Mouse (Mus musculus) bone marrow macrophage, adult 2 months (primary cell): ENCODE results near the gene Ptpn6. TPM values are rescaled to one million over a fixed set of nuclear protein-coding genes. Genes with fewer than 3 reads are reported as not detected.

Experiments
- H3K27ac ChIP-seq: 2 replicates; pipeline ENCODE4 v1.5.1; 2012; ENCODE audit warnings: low read depth, low read length; ENCODE audit not compliant: insufficient read depth
- H3K4me1 ChIP-seq: 2 replicates; pipeline ENCODE4 v1.6.1; 2012; ENCODE audit warnings: low read length; ENCODE audit not compliant: control insufficient read depth, insufficient read depth
- H3K4me3 ChIP-seq: 2 replicates; pipeline ENCODE4 v1.5.1; 2012; ENCODE audit warnings: mild to moderate bottlenecking, low read length, moderate library complexity; ENCODE audit not compliant: insufficient read depth
- CTCF ChIP-seq: IDR thresholded peaks from 2 replicates; pipeline ENCODE4 v1.5.1; 2012; ENCODE audit warnings: low read depth, mild to moderate bottlenecking, low read length, moderate library complexity
- POLR2A ChIP-seq: IDR thresholded peaks from 2 replicates; pipeline ENCODE4 v1.6.1; 2012; ENCODE audit warnings: mild to moderate bottlenecking, low read depth, low read length, borderline replicate concordance
- polyA plus RNA-seq: library from polyadenylated mRNA; stranded (reverse); fragments of >200 nt; gene quantifications from 2 replicates; pipeline ENCODE4 v1.2.4, GENCODE M21; 2012; ENCODE audit not compliant: missing spikeins, insufficient read depth, insufficient read length

Ptpn6 gene
- 583 and 614 TPM in 2 replicates for polyA plus RNA-seq

DNA sequence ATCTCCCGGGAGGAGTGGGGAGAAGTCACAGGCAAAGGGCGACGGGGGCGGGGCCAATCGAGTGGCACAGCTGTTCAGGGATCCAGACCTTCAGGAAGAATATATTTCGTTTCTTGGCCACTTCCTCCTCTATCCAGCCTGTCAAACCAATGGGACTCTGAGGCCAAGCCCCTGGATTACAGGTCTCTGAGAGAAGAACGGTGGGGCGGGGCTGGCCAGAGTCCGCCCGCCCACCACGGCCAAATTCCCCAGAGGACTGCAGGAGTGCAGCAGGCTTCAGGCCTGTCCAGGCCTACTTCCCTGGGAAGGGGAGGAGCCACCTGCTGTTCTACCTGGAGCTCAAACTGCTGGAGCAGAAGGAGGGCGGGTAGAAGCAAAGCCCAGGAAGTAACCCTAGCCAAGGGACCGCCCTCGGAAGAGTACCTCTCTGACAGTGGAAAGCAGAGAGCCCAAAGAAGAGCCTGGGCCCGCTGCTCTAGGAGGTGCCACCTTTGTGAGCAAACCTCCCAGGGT, at the start of gene Ptpn6:
TSS of gene Ptpn6 (minus strand) at position 204 of the 513 bp plus-strand sequence.
- Histone ChIP-seq H3K4me3 (0 out of 2 replicates have a peak within 1 kb of the TSS, but pooled peaks have one; percentile 25), H3K27ac (peak within 1 kb of the TSS; percentile 61), H3K4me1 (peaks cover 41% of the 10 kb centered on the region)
- TF ChIP-seq CTCF (no peak), POLR2A (no peak)

DNA sequence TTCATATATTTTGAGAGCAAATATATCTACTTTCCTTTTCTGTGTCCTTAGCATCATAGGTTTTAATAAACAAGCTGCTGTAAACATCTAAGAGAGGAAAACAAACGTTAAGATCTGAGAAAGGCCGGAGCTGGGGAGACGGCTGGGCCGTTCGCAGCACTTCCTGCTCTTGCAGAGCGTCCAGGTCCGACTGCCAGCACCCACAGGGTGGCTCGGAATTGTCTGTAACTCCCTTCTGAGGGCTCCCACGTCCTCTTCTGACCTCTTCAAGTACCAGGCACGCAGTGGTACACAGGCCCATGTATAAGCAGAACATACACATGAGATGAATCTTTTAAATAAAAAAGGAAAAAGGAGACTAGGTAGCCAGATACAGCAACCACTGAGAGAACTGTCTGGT, 49.2 kb upstream of the Ptpn6 start:
- TF ChIP-seq POLR2A = no peak
- no peak for TF ChIP-seq CTCF
- no peak overlapping the region for H3K4me3 ChIP-seq
- no peak overlapping the region for H3K27ac ChIP-seq
- H3K4me1 ChIP-seq = peaks cover 12% of the 10 kb centered on the region

GRCm38 (mm10) chr6:124786756-124787420, 48.4 kb upstream of the Ptpn6 start:
- TF ChIP-seq POLR2A (no peak), CTCF (no peak)
- no peak overlapping the region for H3K4me3 ChIP-seq
- no peak overlapping the region for H3K27ac ChIP-seq
- peaks cover 17% of the 10 kb centered on the region for H3K4me1 ChIP-seq

GRCm38 (mm10) chr6:124782436-124782835, 43.9 kb upstream of the Ptpn6 start:
- Histone ChIP-seq H3K4me1 (peaks cover 16% of the 10 kb centered on the region), H3K27ac (peak overlapping the region; percentile 17; the same call in 1 of the 2 replicates), H3K4me3 (peak overlapping the region; percentile 60)
- no peak for TF ChIP-seq CTCF
- no peak for TF ChIP-seq POLR2A

GRCm38 (mm10) chr6:124780917-124781316, 42.4 kb upstream of the Ptpn6 start:
- Histone ChIP-seq H3K4me1 (peaks cover 13% of the 10 kb centered on the region; the same call in 1 of the 2 replicates), H3K27ac (no peak overlapping the region), H3K4me3 (no peak overlapping the region)
- TF ChIP-seq POLR2A (no peak), CTCF (no peak)

- Histone ChIP-seq H3K4me3 (peak overlapping the region; percentile 48), H3K27ac (no peak overlapping the region), H3K4me1 (peaks cover 13% of the 10 kb centered on the region; the same call in 1 of the 2 replicates)
- TF ChIP-seq CTCF (no peak), POLR2A (no peak)
Measured at GRCm38 (mm10) chr6:124779984-124780416, 41.5 kb upstream of the Ptpn6 start.

DNA sequence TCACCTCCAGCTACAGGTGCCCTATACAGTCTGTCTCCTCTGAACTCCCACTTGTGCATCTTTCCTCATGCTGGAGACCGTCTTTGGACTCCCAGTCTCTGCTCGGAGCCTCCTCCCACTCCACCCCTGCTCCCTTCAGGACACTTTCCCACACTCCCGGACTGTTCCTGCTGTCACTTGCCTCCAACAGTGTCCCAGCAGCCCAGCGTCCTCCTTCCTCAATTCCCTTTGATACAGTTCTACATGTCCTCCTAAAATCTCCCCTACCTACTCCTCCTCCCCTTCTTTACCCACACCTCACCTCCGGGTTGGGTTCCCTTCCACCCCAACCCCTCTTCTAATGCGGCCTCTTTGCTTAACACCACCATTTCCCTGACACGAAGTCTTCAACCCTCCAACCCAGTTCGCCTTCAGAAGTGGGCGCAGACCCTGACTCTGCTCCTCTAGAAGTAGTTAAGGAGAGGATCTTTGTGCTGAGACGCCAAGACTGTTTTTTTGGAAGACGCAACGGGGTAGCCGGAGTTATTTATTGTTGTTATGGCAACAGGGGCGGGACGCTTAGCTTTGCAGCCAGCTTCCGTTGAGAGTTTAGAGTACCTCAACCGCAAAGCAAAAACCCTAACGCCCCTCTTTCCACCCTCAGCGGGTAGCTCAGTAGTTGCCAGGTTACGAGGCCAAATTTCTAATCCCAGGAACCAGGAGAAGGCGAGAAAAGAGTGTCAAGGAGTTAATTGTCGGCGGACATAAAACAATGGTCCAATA, 40.9 kb upstream of the Ptpn6 start, which contains the start of gene Lrrc23:
TSS of gene Lrrc23 (minus strand) at position 506 of the 762 bp plus-strand sequence.
- TF ChIP-seq CTCF (no peak), POLR2A (no peak)
- no peak within 1 kb of the TSS for H3K27ac ChIP-seq
- H3K4me1 ChIP-seq = peaks cover 13% of the 10 kb centered on the region; the same call in 1 of the 2 replicates
- H3K4me3 ChIP-seq = peak within 1 kb of the TSS; percentile 48

DNA sequence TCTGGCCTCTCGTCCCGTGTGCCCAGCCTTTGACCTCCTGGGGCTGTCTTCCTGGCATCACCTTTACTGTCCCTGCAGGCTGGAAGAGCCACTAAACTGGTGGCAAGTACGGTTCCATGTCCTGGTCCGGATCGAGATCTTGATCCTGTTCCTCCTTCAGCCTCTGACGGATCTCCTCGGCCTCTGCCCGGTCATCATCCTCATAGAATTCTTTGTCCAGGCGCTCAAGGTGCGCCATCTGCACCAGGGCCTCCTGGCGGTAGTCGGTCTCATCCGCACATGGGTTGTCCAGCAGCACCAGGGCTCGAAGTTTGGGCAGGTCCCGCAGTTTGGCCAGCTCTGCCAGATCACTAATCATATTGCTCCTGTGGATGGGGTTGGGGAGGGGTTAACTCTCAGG, 32.0 kb upstream of the Ptpn6 start:
- TF ChIP-seq POLR2A (no peak), CTCF (no peak)
- H3K4me3 ChIP-seq = no peak overlapping the region
- H3K27ac ChIP-seq = no peak overlapping the region
- peaks cover 6% of the 10 kb centered on the region for H3K4me1 ChIP-seq

DNA sequence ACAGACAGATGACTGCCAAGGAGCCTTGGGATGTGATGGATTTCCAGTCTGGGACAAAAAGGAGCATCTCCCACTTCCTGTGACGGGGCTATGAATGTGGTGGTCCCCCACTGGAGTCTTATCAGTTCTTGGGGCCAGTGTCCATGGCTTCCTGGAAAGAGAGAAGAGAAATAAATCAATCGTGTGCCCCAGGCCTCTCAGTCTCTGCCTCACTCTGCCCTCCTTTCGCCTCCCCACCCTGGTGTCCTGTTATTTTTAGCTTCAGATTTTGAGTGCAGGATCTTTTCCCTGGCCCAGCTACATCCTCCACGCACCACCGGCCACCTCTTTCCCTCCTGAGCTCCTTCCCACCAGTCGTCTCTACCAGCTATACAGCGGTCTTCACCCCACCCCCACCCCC, 31.5 kb upstream of the Ptpn6 start:
- Histone ChIP-seq H3K4me1 (peaks cover 6% of the 10 kb centered on the region), H3K27ac (no peak overlapping the region), H3K4me3 (no peak overlapping the region)
- 0 out of 2 replicates have a peak, but pooled peaks have one; percentile 17 for TF ChIP-seq CTCF
- TF ChIP-seq POLR2A = no peak

DNA sequence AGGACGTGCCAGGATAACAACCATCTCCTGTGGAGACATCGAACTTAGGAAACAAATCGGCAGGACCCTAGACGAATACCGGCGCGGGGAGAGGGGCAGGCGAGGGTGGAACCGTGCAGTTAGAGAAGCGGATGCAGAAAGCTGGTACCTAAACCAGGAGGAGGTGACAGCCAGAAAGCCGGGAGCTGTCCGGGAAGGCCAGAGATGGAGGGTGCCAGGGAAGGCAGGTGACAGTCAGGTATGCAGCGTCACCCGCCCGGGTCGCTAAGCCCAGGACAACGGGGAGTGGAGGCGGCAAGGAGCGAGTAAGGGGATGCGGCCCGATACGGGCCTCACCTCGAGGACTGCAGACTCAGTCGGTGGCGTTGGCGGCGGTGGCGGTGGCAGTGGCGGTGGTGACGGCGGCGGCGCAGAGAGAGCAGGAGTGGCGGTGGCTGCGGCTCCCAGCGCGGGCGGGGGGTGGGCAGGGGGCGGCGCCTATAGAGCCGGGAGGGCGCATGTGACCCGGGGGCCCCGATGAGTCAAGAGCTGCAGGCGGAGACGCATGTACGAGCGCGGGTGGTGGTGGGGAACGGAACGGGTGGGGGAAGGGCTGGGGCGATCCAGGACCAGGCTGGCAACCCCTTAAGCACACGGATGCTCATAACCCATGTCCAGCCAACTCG, 30.7 kb upstream of the Ptpn6 start, which contains the start of gene Eno2:
TSS of gene Eno2 (minus strand) at position 573 of the 665 bp plus-strand sequence.
- Histone ChIP-seq H3K4me3 (peak within 1 kb of the TSS; percentile 94), H3K4me1 (peaks cover 6% of the 10 kb centered on the region), H3K27ac (no peak within 1 kb of the TSS)
- TF ChIP-seq POLR2A = no peak
- TF ChIP-seq CTCF = no peak
